Mouse (Mus musculus) adrenal gland (tissue): Measurements from ENCODE around the gene Ms4a14.
"Not testable (repeated sequence)": the region's sequence is repeated elsewhere in the genome, so short reads cannot be mapped to it uniquely, and the experiment has no call there.

Experiments used
- intact Hi-C: fragments of 180-260 bp; cut with DNase I; formaldehyde crosslinking; loops from one replicate; pipeline ENCODE4 v1.15.1; 2025

Gene Ms4a14

GRCm38 (mm10) chr19:11263549-11263948, 50.7 kb downstream of the Ms4a14 start:
- intact Hi-C loops = no loop called here

- intact Hi-C loops = not testable (repeated sequence)
Measured at GRCm38 (mm10) chr19:11262932-11263331, 51.3 kb downstream of the Ms4a14 start.

- intact Hi-C loops = no loop called here
Measured at GRCm38 (mm10) chr19:11261522-11261921, 52.7 kb downstream of the Ms4a14 start.
